Mouse (Mus musculus) liver, adult 2 months (tissue): ENCODE results near the gene Nop10.

Experiments
- CTCF ChIP-seq: fragments of 200-500 bp; IDR thresholded peaks from 2 replicates; pipeline ENCODE4 v1.5.1; 2011; ENCODE audit warnings: low read depth, low read length, control low read depth
- POLR2A ChIP-seq: fragments of 200-500 bp; IDR thresholded peaks from 2 replicates; pipeline ENCODE4 v1.6.1; 2011; ENCODE audit warnings: low read length, control low read depth; ENCODE audit not compliant: insufficient read depth; ENCODE audit errors: extremely low read depth

DNA sequence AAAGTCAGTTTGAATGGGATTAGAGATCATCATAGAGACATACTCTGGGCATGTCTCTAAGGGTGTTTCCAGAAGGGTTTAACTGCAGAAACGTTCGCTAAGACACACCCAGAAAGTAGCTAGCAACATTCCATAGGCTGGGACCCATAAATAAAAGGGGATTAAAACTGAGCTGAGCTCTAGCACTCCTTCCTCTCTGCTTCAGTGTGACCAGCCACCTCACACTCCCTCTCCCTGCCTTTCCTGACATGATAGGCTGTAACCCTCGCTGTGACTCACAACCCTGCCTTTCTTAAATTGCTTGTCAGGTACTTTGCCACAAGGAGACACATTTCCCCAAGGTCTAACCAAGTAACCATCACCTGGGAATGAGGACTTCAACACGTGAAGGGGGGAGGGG is 23.7 kb upstream of the Nop10 start:
- TF ChIP-seq POLR2A (no peak), CTCF (no peak)
